Mouse (Mus musculus): ENCODE results near the gene Tmem33. TPM values are rescaled to one million over a fixed set of nuclear protein-coding genes. Genes with fewer than 3 reads are reported as not detected.

The Tmem33 gene
- polyA plus RNA-seq, 1 experiment from 2014 or later: 83.8 TPM

DNA sequence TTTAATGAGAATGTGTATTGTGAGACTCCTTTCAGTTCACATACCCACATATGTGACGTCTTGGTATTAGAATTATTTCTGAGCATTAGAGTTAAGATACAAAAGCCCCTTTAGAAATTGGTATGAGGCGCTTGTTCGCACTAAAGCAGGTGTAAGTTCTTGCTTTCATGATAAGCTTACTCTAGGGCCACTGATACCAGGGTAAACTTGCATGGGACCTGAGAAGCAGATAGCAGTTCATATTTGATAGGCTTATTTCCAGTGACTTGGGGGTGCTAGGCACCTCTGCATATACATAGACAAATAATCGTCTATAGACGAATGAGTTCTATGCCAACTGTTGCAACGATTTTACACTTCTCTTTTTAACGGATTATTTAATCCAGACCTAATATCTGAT lies 2.6 kb downstream of the Tmem33 start:
- no peak overlapping the region for H3K9ac ChIP-seq
- H3K27ac ChIP-seq: no peak overlapping the region
- no peaks in the 10 kb centered on the region for H3K9me3 ChIP-seq
- no peak overlapping the region for H3K4me3 ChIP-seq
- H3K36me3 ChIP-seq: peaks cover 38% of the 10 kb centered on the region
- H3K4me1 ChIP-seq: peaks cover 17% of the 10 kb centered on the region
- no peak for ATAC-seq (ENCODE audit: borderline replicate concordance, extremely low read depth, low FRiP score, low TSS enrichment)
- WGBS: 92% methylated on average over 7 of the region's 7 CpGs
- no peak overlapping the region for H3K4me2 ChIP-seq
- no peaks in the 10 kb centered on the region for H3K27me3 ChIP-seq

DNA sequence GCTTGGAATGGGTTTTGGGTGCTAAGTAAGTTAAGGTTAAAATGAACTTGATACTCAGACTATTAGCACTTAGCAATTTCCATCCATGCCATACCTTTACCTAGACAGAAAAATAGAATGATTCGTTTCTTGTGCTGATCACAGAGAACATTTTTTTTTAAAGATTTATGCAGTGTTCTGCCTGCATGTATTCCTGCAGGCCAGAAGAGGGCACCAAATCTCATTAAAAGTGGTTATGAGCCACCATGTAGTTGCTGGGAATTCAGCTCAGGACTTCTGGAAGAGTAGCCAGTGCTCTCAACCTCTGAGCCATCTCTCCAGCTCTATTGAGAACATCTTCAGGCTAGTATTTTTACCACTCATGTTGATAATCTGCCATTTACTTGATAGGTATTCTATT lies 5.7 kb downstream of the Tmem33 start:
- Histone ChIP-seq H3K27ac (no peak overlapping the region), H3K4me1 (peaks cover 11% of the 10 kb centered on the region; the same call in 1 of the 2 replicates), H3K4me3 (no peak overlapping the region), H3K9ac (no peak overlapping the region), H3K36me3 (peaks cover 54% of the 10 kb centered on the region), H3K9me3 (no peaks in the 10 kb centered on the region), H3K4me2 (no peak overlapping the region), H3K27me3 (no peaks in the 10 kb centered on the region)
- WGBS: 90% methylated on average over 1 of the region's 1 CpGs
- no peak for ATAC-seq (ENCODE audit: borderline replicate concordance, extremely low read depth, low FRiP score, low TSS enrichment)

DNA sequence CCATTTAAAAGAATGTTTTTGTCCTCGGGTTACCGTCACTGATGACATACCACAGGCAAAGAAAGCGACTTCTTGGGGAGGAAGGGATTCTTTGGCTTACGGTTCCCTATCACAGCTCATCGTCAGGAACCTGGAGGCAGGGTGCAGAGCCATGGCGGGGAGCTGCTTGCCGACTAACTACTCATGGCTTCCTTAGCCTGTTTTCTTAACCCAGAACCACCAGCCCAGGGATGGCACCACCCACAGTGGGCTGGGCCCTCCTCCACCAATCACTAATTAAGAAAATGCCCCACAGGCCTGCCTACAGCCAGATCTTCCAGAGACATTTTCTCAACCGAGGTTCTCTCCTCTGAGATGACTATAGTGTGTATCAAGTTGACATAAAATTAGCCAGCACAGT lies 8.9 kb downstream of the Tmem33 start:
- Histone ChIP-seq H3K9ac (no peak overlapping the region), H3K27me3 (no peaks in the 10 kb centered on the region), H3K9me3 (no peaks in the 10 kb centered on the region), H3K4me2 (no peak overlapping the region), H3K4me1 (no peaks in the 10 kb centered on the region), H3K4me3 (no peak overlapping the region), H3K27ac (no peak overlapping the region), H3K36me3 (peaks cover 46% of the 10 kb centered on the region)
- 87% methylated on average over 8 of the region's 8 CpGs for WGBS
- ATAC-seq (ENCODE audit: borderline replicate concordance, extremely low read depth, low FRiP score, low TSS enrichment): no peak

DNA sequence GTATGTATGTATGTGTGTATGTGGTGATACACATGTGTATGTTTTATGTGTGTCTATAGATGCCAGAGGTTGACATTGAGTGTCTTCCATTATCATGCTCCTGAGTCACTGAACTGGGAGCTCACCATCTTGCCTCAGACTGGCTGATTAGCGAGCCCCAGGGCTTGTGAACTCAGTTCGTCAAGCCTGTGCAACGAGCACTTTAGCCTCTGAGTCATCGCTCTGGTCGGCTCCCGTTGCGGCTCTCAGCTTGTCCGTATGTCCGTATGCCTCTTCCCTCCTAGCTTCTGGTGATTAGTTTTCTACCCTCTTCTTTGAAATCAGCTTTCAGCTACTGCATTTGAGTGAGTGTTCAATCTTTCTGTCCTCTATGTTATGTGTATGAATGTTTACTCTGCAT lies 19.0 kb downstream of the Tmem33 start:
- ATAC-seq (ENCODE audit: borderline replicate concordance, extremely low read depth, low FRiP score, low TSS enrichment): no peak
- Histone ChIP-seq H3K27me3 (no peaks in the 10 kb centered on the region), H3K9ac (no peak overlapping the region), H3K27ac (no peak overlapping the region), H3K4me1 (no peaks in the 10 kb centered on the region), H3K4me3 (no peak overlapping the region), H3K4me2 (no peak overlapping the region), H3K9me3 (no peaks in the 10 kb centered on the region), H3K36me3 (peaks cover 28% of the 10 kb centered on the region)
- 89% methylated on average over 9 of the region's 9 CpGs for WGBS

DNA sequence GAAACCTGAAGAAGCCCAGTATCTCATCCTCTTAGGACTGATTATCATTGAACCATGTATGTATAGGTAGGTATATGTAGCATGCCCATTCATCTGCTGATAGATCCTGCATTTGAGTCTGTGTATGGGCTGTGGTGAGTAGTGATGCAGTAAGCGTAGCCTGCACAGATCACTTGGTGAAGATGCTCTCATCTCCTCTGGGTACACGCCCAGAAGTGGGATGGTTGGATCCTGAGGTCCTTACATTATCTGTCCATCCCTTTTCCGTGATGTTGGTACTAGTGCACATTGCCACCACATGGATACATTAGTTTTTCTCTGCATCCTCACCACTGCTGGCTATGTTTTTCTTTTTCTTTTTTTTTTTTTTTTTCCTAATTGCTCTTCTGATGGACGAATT lies 19.5 kb downstream of the Tmem33 start:
- H3K9ac ChIP-seq: no peak overlapping the region
- no peak for ATAC-seq (ENCODE audit: borderline replicate concordance, extremely low read depth, low FRiP score, low TSS enrichment)
- WGBS: 93% methylated on average over 4 of the region's 4 CpGs
- no peak overlapping the region for H3K4me2 ChIP-seq
- peaks cover 33% of the 10 kb centered on the region for H3K36me3 ChIP-seq
- H3K9me3 ChIP-seq: no peaks in the 10 kb centered on the region
- H3K27ac ChIP-seq: no peak overlapping the region
- no peaks in the 10 kb centered on the region for H3K4me1 ChIP-seq
- H3K4me3 ChIP-seq: no peak overlapping the region
- no peaks in the 10 kb centered on the region for H3K27me3 ChIP-seq

DNA sequence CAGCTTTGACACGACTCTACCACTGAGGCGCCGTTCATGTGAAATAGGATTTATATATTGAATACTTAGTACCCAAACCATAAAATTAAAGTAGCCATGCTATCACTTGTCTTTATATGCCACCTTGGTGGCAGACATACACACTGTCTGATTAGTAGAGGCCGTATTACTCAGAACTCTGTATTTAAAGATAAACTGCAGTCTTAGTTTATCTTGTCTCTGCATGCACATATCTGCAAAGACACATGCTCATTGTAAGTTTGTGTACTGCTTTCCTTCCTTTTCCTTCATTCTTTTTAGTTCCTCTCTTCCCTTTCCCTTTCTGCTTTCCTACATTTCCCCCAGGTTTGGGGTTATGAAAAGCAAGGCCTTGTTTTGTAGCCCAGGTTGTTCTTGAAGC lies 20.0 kb downstream of the Tmem33 start:
- no peaks in the 10 kb centered on the region for H3K27me3 ChIP-seq
- 92% methylated on average over 4 of the region's 4 CpGs for WGBS
- no peak overlapping the region for H3K4me2 ChIP-seq
- no peaks in the 10 kb centered on the region for H3K9me3 ChIP-seq
- no peak overlapping the region for H3K27ac ChIP-seq
- no peak overlapping the region for H3K4me3 ChIP-seq
- ATAC-seq (ENCODE audit: borderline replicate concordance, extremely low read depth, low FRiP score, low TSS enrichment): no peak
- H3K9ac ChIP-seq: no peak overlapping the region
- H3K36me3 ChIP-seq: peaks cover 37% of the 10 kb centered on the region
- no peaks in the 10 kb centered on the region for H3K4me1 ChIP-seq

DNA sequence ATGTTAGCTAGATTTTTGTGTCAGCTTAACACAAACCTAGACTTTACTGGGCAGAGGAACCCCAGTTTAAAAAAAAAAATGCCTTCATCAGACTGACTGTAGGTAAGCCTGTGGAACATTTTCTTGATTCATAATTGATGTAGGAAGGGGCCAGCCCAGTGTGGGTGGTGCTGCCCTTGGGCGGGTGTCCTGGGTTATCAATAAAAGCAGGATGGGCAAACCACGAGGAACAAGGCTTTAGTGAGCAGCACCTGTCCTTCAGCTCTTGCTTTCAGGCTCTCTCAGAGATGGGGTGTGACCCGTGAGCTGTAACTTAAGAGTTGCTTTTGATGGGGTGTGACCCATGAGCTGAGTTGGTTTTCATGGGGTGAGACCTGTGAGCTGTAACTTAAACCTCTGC lies 34.7 kb downstream of the Tmem33 start:
- no peak for ATAC-seq (ENCODE audit: borderline replicate concordance, extremely low read depth, low FRiP score, low TSS enrichment)
- no peaks in the 10 kb centered on the region for H3K9me3 ChIP-seq
- H3K4me1 ChIP-seq: no peaks in the 10 kb centered on the region
- peaks cover 5% of the 10 kb centered on the region; the same call in 1 of the 2 replicates for H3K36me3 ChIP-seq
- no peak overlapping the region for H3K4me3 ChIP-seq
- no peak overlapping the region for H3K9ac ChIP-seq
- WGBS: 57% methylated on average over 3 of the region's 3 CpGs
- no peaks in the 10 kb centered on the region for H3K27me3 ChIP-seq
- no peak overlapping the region for H3K4me2 ChIP-seq
- no peak overlapping the region for H3K27ac ChIP-seq

DNA sequence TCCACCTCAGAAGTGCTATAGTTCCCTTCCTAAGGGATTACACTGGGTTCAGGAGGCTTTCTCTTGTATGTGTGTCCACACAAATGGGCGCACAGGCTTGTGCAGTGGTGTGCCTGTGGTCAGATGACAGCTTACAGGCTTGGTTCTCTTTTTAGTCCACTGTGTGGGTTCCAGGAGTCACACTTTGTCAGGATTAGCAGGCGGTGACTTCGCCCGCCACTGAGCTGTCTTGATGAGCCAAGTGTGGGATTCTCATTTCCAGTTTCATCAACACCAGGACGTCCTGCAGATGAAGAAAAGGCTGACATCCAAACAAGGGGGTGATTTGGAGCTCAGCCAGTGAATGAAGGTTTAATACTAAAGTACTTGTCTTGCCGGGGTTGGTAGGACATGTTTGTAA lies 35.3 kb downstream of the Tmem33 start:
- 66% methylated on average over 6 of the region's 6 CpGs for WGBS
- Histone ChIP-seq H3K27ac (no peak overlapping the region), H3K9ac (no peak overlapping the region), H3K27me3 (no peaks in the 10 kb centered on the region), H3K9me3 (no peaks in the 10 kb centered on the region), H3K4me3 (no peak overlapping the region), H3K4me1 (no peaks in the 10 kb centered on the region), H3K36me3 (peaks cover 5% of the 10 kb centered on the region; the same call in 1 of the 2 replicates), H3K4me2 (no peak overlapping the region)
- no peak for ATAC-seq (ENCODE audit: borderline replicate concordance, extremely low read depth, low FRiP score, low TSS enrichment)

DNA sequence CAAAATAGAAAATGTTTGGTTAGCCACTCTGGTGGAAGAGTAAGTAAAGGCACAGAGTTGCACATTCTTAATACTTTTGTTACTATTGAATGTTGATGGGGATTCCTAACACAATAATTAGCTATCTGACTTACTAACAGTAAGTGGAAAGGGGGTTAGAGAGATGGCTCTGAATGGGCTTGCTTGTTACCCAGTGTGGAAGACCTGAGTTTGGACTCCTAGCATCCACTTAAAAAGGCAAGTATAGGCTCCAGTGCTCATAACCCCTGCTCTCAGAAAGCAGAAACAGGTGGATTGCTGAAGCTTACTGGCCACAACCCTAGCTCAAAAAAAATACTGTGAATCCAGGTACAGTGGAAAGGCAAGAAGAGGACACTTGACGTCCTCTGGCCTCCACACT lies 35.8 kb downstream of the Tmem33 start:
- no peak overlapping the region for H3K4me3 ChIP-seq
- no peak overlapping the region for H3K27ac ChIP-seq
- ATAC-seq (ENCODE audit: borderline replicate concordance, extremely low read depth, low FRiP score, low TSS enrichment): no peak
- H3K9me3 ChIP-seq: no peaks in the 10 kb centered on the region
- H3K4me1 ChIP-seq: no peaks in the 10 kb centered on the region
- H3K36me3 ChIP-seq: peaks cover 5% of the 10 kb centered on the region; the same call in 1 of the 2 replicates
- 100% methylated on average over 1 of the region's 1 CpGs for WGBS
- no peaks in the 10 kb centered on the region for H3K27me3 ChIP-seq
- no peak overlapping the region for H3K4me2 ChIP-seq
- no peak overlapping the region for H3K9ac ChIP-seq

DNA sequence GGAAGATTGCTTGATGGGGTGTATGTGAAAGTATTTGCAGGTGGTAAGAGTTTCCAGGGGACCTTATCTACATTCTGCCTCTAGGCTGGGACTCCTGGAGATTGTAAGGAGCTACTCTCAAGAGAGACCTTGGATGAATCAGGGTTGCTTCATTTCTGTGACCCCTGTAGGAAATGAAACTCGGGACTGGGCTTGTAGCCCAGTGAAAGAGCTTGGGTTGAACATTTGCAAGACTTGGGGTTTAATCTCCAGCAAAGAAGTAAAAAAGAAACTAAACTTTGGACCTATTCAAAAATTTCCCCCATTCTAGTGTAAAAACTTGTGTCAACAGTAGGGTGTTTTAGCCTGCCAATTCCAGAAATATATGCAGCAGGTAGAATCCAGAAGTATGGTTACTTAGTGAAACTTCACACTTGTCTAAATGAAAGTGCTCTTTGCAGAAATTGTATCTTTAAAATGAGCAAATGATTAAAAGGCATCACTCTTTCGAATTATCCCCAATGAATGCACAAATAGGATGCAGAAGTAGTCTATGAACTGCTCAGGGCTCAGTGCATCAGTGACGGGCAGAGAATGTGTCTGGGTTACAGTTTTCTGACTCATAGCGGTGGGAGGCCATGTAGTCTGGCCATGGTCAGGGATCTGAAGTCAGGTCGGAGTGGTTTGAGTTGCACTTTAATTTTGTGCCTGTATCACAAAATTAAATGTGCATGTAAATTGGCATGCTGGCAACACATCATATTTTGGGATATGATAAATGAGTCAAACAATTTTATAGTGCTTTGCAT lies 36.9 kb downstream of the Tmem33 start:
- Histone ChIP-seq H3K4me1 (no peaks in the 10 kb centered on the region), H3K9me3 (no peaks in the 10 kb centered on the region), H3K27ac (no peak overlapping the region), H3K4me2 (no peak overlapping the region), H3K9ac (no peak overlapping the region), H3K4me3 (no peak overlapping the region), H3K27me3 (no peaks in the 10 kb centered on the region), H3K36me3 (peaks cover 5% of the 10 kb centered on the region; the same call in 1 of the 2 replicates)
- no peak for ATAC-seq (ENCODE audit: borderline replicate concordance, extremely low read depth, low FRiP score, low TSS enrichment)
- 86% methylated on average over 5 of the region's 5 CpGs for WGBS

DNA sequence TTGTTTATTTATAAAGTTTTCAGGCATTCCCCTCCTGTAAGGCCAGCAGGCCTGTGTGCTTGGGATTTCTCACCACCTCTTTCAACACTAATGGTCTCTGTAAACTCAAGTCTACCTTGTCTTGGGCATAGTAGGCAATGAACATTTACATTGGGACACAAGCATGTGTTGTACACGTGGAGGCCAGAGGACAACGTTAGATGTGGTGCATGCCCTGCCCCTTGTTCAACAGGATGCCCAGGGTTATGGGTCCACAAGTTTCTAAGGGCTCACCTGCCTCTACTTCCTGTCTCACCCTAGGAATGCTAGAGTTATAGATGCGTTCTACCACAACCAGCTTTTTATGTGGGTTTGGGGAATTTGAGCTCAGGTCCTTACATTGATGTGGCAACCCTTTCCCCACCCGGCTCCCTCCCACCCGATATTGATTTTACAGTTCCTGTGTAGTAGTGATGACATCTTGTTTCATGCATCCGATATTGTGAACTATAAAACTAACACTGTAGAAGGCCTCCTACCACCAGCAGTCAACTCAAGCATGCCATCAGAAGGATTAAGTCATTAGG lies 39.6 kb downstream of the Tmem33 start:
- 85% methylated on average over 6 of the region's 6 CpGs for WGBS
- no peak overlapping the region for H3K9ac ChIP-seq
- H3K9me3 ChIP-seq: no peaks in the 10 kb centered on the region
- no peak overlapping the region for H3K27ac ChIP-seq
- no peak for ATAC-seq (ENCODE audit: borderline replicate concordance, extremely low read depth, low FRiP score, low TSS enrichment)
- no peaks in the 10 kb centered on the region for H3K4me1 ChIP-seq
- H3K27me3 ChIP-seq: no peaks in the 10 kb centered on the region
- H3K4me2 ChIP-seq: no peak overlapping the region
- H3K4me3 ChIP-seq: no peak overlapping the region
- no peaks in the 10 kb centered on the region for H3K36me3 ChIP-seq

DNA sequence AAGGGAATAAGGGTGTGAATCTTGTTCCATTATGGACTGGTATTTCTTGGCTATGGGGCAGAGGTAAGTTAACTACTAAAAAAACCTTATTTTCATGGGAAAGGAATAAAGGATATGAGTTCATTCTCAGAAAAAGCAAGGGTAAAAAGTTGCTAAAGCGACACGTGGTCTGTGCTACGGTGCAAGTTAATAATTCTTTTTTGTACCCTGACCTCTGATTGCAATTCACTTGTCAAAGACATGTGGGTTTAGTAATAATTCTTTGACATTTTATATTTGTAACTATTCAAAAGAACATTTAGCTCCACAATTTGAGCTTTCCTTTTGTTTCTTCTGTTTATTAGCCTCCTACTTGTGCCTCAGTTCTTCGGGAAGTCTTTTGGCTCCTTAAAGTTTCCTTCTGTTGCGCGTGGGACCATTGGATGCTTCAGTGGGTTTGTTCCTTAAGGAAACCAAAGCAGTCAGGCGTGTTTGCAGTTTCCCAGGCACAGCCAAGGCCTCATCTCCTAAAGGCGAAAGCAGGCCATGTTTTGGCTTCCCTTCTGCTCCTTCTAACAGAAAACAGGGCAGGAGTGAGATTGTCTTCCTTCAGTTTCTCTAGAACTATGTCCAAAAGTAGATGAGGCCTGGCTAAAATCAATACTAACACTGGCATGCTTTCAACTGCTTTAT lies 40.7 kb downstream of the Tmem33 start:
- no peaks in the 10 kb centered on the region for H3K4me1 ChIP-seq
- no peaks in the 10 kb centered on the region for H3K36me3 ChIP-seq
- no peak for ATAC-seq (ENCODE audit: borderline replicate concordance, extremely low read depth, low FRiP score, low TSS enrichment)
- H3K4me2 ChIP-seq: no peak overlapping the region
- H3K9ac ChIP-seq: no peak overlapping the region
- no peaks in the 10 kb centered on the region for H3K9me3 ChIP-seq
- no peaks in the 10 kb centered on the region for H3K27me3 ChIP-seq
- 94% methylated on average over 8 of the region's 8 CpGs for WGBS
- no peak overlapping the region for H3K4me3 ChIP-seq
- H3K27ac ChIP-seq: no peak overlapping the region

Data from lung, embryonic 15.5 days (tissue).